Mouse (Mus musculus) urinary bladder, postnatal 14 days (tissue): ENCODE data around the gene Tceanc2.

Source experiments
- DNase-seq: peaks from one replicate; pipeline ENCODE4 v3.0.0; 2021; ENCODE audit warnings: low spot score

The Tceanc2 gene

DNA sequence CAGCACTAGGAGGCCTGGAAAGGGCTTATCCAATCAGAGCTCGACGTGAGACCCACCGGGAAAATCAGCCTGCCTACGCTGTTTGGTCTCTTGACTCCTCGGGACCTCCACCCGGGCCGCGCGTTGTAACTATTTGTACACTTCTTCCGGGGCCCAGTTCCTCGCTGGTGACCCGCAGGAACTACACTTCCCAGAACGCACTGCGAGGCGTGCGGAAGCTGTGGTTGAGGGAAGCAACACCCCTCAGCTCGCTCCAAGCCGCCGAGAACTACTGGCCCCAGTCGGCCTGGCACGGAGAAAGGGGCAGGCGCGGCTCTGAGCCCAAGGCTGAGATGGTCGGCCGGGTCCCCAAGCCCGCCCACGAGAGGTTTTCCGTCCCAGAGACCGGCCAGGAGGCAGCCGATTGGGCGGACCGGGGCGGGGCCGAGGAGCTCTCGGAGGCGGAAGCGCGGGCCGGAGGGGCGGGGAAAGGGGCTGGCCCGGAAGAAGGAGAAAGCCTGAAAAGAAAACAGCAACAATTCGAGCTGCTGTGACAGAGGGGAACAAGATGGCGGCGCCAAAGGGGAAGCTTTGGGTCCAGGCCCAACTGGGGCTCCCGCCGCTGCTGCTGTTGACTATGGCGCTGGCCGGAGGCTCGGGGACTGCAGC, 610 bp downstream of the Tceanc2 start, which contains the start of gene Tmem59:
Tmem59 (plus strand) TSS at position 218 of the 648 bp plus-strand sequence.
- DNase-seq: peak; percentile 99

DNA sequence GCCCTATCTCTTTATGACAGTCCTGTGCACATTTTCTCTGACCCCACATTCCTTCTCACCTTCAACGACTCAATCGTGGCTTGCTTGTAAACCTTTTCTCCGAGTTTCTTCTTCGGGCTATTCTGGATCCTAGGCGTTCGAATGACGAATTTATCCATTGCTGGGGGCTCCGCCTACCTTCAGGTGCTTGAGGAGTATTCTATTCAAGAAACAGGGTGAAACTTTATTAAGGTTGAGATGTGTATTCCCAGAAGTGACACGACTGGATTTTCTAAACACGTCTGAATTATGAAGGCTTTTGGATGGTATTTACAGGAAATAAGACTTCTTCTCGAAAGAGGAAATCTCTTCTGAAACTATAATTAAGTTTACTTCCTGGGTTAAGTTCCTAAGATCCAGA, 1.4 kb downstream of the Tceanc2 start:
- no peak for DNase-seq

DNA sequence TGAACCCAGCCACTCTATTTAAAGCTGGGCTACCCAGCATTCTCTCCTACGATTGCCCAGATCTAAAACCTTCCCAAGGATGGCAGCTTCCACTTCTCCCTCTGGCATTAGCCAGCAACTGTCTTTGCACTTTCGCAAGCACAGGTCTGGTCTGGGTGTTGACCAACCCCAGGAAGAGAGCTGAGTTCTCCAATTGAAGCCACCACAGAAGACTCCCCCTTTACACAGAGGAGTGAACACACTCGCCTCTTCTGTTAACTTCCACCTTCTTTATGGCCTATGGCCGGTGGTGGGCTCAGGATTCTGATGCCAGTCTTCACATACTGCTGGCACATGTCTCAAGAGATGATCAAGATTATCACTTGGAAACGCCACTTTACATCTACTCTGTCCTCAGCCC, 11.1 kb downstream of the Tceanc2 start:
- no peak for DNase-seq

DNA sequence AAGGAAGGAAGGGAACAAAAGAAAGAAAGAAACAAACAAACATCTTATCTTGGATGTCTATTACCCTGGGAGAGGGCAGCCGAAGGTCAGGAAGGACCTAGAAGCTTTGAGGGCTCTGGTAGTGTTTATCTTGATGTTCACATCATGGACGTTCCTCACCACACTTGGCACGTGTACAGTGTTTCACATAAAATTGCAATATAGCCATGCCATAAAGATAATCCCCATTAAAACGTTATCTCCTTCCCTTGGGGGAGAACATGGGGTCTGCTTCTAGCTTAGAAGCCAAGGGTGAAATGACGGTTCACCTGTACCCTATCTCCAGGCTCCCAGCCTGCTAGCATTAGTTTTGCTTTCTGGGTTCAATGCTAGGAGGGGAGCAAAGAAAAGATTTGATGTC, 12.2 kb downstream of the Tceanc2 start:
- no peak for DNase-seq

DNA sequence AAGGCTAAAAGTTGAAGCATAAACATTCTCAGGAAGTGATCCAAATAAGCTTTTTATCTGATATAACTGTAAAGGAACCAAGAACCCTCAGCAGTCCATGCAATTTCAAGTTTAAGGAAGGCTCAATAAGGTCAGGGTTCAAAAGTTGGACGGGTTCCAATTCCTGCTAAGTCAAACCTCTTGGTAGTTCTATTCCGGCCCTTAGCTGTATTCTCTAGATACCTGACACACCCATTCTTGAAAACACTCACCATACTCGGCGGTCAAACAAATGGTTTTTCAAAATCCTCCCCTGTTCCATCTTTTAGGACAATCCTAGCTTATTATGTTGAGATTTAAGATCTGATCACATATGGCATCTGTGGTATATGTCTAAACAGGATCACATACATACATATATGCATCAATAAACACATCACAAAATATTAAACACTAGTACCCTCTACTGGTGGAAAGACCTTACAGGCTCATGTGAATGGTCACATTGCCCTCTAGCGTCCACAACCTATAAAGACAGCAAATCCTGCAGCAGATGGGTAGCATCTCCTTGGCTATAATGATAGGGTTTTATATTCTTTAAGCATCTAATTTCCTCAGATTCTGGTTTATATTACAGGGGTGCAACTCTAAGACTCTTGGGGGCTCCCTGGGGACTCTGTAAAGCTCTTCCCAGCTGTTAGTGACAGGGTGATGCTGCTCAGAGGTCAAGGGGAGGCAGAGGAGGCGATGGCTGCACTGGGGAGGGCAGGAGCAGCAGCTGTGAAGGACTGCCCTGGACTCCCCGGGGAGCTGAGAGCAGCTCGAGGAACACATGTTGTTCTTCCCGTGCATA, 14.9 kb downstream of the Tceanc2 start:
- DNase-seq: peak; percentile 67

DNA sequence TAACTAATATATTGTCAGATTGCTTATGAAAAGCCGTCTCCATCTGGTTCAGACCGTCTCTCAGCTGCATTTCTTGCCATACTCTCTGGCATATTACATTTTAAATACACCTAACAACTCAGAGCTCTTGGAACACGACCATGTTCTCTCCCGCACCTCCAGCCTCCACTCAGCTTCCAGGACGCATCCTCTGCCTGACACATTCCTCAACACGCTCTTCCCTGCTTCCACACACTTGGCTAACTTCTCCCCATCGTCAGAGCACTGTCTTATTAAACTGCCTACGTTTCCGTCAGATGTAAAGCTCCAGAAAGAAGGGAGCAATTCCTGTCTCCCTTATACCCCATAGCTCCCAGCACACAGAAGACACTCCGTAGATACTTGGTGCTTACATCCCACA, 15.6 kb downstream of the Tceanc2 start:
- no peak for DNase-seq

DNA sequence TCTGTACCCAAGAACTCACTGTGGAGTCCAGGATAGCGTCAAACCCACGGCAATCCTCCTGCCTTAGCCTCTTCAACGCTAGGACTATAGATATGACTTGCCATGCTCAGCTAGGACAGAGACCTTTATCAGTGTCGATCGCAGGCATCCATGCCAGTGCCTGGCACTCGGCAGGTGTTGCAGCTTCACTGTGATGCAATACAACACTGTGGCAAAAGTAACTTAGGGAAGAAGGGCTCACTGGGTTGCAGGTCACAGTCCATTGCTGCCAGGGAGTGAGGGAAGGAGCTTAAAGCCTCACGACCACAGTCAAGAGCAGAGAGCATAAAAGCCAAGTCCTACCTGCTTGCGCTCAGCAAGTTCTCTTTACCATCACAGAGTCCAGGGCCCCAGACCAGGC, 18.7 kb downstream of the Tceanc2 start:
- no peak for DNase-seq

DNA sequence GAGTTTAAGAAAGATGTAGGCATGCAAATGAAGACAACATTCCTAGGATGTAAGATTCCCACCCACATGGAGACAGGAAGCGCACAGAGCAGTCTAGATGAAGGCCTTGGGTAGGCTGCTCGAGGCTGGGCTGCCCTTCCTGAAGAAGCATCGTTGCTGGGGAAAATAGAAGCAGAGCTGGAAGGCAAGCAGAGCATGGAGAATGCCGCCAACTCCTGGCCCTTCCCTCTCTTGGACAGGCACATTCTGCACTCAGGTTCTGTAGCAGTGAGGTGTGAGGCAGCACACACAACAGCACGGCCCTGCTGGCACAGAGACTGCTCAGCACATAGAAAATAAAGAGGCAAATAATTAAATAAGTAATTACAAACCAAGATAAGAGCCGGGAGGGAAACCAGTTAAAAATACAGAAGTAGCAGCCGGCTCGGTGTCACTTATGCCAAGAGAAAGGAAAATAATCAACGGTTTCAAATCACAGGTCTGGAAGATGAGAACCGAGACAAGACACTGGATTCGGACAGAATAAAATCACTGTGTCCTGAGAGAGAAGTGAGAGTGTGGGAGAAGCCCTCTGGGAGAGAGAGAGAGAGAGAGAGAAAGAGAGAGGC, 19.6 kb downstream of the Tceanc2 start:
- DNase-seq: no peak

DNA sequence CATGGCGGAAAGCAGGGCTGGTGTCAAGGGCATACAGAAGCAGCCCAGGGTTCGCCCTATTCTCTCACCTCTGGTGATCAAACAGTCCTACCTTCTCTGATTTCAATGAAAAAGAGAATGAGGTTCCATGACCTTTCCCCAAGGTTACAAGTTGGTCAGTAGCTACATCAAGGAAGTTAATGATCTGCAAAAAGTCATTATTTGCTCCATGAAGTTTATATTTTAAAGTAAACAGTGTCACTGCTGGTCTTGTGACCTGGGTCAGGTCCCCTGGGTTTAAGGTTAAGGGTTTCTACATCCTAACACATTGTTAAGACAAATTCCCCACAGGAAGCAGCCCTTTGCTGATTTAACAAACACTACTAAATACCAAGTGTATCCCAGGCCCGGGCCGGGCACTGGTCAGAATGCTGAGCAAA, 21.9 kb downstream of the Tceanc2 start:
- DNase-seq: no peak

DNA sequence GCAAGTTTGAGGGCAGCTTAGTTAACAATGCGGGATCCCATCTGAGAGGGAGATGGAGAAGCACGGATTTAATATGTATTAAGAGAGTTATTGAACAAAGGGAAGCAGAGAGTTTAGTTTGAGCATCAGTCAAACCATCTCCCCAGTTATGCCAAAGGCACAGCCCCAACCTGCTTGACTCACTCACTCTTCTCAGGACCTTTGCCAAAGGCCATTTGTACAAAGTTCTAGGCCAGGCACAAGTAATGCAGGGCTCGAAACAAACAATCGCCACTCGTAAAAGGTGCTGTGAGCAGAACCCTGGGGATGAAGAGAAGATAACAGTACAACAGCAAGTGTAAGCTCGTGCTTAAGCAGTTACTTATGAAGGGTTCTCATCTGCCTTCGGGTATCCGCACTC, 26.3 kb downstream of the Tceanc2 start:
- no peak for DNase-seq

DNA sequence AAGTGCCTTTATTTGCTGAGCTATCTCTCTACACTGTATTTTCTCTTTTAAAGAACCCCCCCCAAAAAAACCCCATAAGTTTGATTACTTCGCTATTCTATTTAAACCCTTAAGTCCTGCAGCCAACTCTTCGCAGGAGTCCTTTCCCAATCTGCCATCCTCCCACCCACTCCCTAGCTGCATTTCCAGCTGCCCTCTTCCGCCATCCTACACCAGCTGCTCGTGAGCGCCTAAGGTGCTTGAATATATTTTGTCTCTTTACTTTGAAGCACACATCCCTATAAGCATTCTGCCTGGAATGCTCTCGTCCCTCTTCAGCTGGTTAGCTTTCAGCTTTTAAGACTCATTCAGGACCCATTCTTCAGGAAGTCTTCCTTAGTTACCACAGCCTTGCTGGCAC, 27.9 kb downstream of the Tceanc2 start:
- no peak for DNase-seq

DNA sequence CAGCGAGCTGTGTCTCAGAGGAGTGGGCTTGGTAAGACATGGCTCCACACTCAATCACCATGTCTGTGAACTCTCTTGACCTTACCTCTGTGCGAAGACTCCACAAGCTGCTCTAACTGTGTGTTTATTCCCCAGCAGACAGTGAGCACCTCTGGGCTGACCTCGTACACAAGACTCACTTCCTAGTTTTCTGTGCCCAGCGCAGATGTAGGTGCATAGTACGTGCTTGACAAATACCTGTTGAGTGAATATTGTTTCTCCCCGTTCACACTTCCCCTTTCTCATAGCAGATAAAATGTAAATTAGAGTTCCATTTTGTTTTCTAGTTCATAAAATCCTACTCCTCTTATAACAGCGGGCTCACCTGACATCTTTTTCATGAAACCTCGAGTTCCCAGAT, 35.4 kb downstream of the Tceanc2 start:
- DNase-seq: no peak

DNA sequence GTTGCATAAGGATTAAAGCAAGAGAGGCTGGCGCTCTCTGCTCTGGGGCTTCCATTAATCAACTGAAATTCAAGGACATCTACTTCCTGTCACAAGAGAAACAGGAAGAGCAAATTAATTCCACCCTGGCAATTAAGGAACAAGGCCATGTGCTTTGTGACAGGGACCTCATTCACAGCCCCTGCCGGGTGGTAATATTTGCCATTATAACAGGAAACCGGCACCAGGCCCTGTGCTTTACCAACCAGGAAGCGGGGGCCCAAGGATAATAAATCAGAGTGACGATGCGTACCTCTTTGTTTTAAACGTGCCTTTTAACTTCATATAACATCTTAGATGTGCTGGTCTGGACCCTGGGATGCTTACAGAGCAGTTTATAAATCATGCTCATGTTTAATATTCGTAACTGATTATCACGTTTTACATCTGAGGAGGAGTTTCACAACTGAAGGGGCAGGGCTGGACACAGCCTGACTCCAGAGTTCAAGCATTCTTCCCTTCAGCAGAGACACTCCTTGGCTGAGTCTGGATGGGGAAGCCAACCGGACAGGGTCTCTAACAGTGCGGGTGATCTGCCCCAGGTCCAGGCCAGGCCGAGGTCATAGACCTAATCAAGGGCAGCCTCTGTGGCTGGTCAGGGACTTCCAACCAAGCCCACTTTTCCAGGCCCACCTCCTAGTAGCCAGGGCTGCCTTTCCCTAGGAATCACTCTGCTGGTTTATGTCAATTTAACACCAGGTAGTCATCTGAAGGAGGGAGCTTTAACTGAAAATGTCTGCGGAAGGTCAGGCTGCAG, 38.9 kb downstream of the Tceanc2 start:
- no peak for DNase-seq

DNA sequence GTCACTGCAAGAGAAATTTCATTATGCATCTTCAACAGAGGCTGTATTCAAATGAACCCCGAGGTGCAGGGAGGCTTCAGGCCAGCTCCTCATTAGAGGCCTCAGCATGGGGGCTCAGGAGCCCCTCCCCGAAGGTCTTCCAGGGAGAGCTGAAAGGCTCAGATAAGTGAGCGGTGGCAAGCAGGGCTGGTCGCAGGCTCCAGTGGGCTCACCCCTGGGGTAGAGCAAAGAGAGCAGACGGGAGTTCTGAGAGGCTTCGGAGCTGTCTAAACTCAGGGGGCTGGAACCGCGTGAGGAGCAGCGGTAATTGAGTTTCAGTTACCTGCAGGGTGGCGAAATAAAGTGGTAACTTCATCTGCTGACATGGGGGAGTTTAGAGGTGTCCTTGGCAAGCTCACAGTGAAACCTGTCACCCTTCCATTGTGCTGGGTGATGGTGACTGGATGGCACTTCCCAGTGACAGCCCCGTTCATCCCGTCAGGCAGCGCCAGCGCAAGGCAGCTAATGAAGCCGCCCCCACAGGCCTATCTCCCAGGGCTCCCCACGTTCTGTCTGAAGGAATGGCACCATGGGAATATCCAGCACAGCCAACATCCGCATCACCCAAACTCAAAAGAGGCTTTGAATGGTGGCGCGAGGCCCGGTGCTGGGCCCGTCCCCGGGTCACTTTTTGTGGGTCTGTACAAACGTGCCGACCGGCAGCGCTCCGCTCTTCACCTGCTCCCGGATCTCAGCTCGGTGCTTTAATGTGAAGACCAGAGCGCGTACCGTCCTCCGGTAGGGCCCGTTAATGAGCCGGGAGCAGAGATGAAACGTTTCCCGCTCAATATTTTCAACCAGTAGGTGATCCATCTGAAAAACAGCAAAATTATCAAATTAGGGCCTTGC, 39.7 kb downstream of the Tceanc2 start:
- no peak for DNase-seq

DNA sequence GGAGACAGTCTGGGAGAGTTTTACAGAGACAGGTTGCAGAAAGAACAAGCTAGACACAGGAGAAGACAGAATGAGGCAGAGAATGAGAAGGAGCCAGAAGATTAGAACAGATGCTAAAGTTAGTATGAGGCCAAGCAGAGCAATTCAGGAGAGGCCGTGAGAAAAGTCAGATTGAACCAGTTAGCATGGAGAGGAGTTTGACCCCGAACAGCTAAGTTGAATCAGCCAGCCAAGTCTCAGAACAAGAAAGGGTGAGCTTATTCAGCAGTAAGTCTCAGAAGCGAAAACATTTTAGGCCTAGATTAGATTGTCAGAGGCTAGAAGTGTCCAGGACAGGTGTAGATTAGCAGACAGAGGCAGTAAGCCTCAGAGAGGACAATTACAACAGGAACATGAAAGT, 42.4 kb downstream of the Tceanc2 start:
- no peak for DNase-seq

DNA sequence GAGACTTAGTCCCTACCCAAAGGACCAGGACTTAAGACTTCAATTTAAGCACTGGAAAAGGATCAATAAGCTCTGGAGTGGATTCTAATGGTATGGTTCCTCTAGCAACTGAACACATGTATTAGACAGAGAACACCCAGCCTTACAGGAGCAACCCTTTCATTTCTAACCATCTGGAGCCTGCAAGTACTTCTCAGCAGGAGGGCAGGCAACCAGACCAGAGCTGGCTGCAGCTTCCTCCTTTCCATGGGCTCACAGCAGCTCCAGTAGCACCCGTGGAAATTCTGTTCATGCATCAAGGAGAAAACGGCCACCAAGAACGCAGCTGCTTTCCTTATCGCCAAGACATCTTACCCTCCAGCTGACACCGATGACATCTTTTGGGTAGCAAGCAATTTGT, 43.3 kb downstream of the Tceanc2 start:
- DNase-seq: no peak

DNA sequence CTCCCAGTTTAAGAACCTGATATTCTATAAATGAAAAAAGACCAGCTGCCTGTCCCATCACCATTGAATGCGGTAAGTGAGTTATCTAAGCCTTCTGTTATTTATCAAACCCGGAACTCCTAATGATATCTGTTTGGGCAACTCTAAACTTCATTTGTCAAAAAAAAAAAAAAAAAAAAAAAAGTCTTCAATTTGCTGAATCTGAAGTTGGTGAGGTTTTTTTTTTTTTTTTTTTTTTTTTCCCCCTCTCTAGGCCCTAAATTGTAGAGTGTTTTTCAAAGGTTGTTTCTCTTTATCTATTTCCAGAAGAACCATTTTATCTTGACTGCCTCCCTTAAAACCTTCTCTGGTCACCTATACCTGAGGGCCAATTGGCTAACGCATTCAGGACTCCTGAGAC, 44.0 kb downstream of the Tceanc2 start:
- DNase-seq: no peak

DNA sequence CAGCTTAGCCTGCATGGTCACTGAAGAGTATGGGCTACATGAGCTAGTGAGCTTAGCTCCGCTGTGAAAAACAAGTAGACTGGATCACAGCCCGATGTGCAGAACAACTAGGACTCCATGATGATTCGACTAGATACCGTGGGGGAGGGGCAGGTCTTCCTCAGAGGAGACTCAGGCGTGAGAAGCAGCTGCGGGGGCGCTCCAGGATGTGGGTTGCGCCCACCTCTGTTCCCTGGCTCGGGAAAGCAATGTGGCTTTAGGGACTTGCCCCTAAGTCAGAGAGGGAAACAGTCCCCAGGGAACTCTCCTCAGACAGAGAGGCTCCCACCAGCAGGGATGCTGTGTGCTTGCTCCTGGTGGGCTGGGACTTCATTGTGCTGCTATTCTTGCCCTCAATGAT, 48.4 kb downstream of the Tceanc2 start:
- peak; percentile 17 for DNase-seq

DNA sequence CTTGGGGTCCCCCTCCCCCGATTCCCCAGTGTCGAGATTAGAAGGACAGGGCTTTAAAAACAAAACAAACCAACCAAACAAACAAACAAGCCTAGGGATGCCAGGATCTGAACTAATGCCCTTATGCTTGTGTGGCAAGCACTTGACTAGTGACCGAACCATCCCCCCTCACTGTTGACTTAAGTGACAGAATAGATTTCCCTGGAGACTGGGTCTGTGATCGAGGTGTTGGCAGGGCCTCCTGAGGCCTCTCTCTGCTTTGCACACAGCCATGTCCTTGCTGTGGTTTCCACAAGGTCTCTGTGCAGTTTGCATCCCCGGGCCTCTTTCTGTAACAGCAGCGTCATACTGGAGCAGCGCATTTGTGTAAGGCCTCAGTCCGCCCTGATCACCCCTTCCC, 49.5 kb downstream of the Tceanc2 start:
- DNase-seq: no peak

DNA sequence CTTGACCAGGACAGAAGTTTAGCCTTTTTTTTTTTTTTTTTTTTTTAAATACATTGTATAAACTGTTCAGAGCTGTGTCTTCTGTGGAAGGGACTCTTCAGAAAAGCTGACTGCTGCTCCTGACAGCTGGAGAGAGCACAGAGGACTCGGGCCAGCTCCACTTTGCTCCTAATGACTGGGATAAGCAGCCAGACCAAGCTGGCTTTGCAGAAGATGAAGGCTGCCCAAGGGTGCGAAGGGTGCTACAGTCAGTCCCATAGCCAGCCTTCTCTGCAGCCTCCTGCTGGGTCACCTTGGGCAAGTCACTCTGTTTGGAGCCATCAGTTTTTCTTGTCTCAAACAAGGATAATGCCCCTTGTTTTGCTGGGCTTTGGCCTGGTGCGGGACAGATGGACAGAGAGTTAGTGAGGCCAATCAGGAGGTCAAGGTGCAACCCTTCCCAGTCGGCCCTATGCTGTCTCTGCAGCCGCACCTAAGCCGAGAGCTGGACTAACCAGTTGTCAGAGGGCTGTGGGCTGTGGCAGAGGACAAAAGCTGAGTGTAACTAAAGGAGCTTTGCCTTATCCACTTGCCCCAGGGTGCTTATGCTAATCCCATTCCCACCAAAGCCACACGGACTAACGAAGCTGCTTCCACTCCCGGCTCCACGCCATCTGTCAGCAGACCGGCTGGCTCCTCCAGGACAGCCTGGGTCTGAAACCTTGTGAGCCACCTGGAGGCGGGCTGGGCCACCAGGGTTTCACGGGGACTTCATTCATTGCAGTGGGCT, 50.8 kb downstream of the Tceanc2 start:
- no peak for DNase-seq
